Mouse (Mus musculus) lung, postnatal 14 days (tissue): ENCODE data around the gene Inka2.
A peak's percentile ranks its signal among the peaks of the same experiment; 100 is the strongest.
"Not testable (repeated sequence)": the region's sequence is repeated elsewhere in the genome, so short reads cannot be mapped to it uniquely, and the experiment has no call there.

Experiments used
- DNase-seq: peaks from one replicate; pipeline ENCODE4 v3.0.0; 2021

Gene Inka2

GRCm38 (mm10) chr3:105698311-105698710, 6.1 kb upstream of the Inka2 start:
- no peak for DNase-seq

DNA sequence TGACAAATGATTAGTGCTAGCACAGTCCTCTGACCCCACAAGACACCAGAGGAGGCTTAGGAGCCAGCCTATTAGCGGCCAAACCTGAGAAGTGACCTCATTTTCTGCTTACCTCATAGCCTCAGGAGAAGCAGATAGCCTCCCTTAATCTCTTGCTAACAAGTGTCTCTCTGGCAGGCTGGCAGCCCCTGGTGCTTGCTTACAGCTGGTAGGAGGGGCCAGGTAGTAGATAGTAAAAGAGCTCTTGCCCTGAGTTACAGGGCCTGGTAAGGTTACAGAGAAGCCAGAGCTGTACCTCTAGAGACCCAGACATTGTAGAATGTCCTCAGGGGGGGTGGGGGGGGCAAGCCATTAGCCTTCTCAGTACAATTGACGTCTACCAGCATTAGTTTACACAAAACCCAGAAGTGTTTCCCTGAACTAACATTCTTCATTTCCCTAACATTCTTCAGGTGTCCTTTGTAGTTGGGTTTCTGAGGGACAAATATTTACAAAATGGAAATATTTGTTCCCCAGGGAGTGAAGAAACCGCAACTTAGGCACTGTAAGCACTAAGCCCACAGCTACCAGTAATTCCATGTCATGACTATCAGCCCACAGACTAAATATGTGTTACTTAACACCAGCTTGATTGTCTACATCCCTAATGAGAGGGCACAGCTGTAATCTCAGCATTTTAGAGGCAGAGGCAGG, 5.0 kb upstream of the Inka2 start:
- DNase-seq: no peak

DNA sequence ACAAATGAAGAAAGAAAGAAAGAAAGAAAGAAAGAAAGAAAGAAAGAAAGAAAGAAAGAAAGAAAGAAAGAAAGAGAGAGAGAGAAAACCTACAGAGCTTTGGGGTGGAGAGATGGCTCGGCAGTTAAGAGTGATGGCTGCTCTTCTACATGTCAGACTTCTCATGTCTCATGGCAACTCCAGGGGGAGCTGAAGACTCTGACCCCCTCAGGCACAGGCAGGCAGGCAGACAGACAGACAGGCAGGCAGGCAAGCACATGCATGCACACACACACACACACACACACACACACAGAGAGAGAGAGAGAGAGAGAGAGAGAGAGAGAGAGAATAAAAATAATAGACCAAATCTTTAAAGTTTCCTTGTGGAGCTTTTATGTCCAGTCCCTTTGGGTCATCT, 3.6 kb upstream of the Inka2 start:
- DNase-seq: not testable (repeated sequence)

- DNase-seq: no peak
Observed at GRCm38 (mm10) chr3:105701399-105701798, 3.0 kb upstream of the Inka2 start.

GRCm38 (mm10) chr3:105703571-105703970, 828 bp upstream of the Inka2 start:
- no peak for DNase-seq

GRCm38 (mm10) chr3:105705061-105705549, 706 bp downstream of the Inka2 start:
- DNase-seq: peak; percentile 46

GRCm38 (mm10) chr3:105705561-105705960, 1.2 kb downstream of the Inka2 start:
- DNase-seq: no peak

DNA sequence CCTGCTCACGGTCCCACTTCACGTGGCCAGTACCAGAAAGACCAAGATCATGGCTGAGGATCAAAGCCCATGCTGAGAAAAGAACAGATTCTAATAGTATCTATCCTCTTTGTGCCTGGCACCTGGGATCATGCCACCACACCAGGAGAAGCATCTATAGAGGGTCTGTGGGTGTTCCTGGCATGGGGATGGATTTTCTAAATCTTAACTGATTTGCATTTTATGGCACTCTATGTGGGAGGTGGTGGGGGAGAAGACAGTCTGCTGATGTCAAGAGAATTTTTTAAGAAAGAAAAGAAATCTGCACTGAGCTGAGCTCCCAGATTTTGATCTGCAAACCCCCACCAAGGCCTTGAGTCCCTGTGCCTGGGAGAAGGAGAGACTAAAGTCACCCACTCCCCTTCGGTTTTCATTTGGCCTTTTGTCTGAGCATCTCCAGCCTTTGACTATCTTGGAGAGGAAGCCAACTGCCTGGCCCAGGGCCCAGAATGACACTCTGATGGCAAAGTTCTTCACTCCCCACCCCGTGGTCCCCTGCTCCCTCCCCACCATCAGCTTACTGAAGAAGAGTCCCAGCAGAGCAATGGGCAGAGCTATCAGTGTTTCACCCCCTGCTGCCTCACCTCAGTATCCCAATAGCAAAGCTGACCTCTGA, 2.1 kb downstream of the Inka2 start:
- DNase-seq: peak; percentile 60

DNA sequence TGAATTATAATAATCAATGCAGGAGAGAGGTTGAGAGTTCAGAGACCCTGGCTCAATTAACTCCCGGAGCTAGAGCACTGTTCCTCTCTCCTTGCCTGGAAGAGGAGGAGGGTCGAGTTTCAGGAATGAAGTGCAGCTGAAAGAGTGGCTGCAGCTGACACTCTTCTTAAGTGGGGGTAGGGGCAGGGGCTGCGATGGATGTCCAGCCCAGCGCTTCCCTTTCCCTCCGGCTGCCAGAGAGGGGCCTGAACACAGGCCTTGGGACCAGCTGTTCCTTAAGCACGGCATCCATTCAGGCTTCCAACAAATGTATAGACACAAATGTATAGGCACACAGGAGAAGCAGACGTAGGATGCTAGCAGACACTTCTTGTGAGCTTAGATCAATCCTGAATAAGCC, 3.2 kb downstream of the Inka2 start:
- no peak for DNase-seq

GRCm38 (mm10) chr3:105710246-105710645, 5.8 kb downstream of the Inka2 start:
- peak; percentile 36 for DNase-seq

DNA sequence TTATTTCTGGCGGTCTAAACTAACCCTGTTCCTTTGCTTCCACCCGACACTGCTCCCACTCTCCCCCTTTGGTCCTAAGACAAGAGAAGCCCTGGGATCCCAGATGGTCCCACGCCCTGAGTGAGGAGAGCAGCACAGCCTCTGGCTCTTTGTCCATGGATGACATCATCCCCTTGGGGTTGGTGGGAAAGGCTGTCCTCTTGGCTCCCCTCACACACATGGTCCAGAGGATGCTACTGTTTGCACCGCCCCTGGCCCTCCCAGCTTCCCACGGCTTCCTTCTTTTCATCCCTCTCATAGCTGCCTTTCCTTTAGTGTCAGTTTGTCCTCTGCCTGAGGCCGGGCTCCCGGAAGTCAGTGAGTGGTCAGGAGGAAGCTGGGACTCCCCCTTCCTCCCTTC, 7.3 kb downstream of the Inka2 start:
- DNase-seq: peak; percentile 35

DNA sequence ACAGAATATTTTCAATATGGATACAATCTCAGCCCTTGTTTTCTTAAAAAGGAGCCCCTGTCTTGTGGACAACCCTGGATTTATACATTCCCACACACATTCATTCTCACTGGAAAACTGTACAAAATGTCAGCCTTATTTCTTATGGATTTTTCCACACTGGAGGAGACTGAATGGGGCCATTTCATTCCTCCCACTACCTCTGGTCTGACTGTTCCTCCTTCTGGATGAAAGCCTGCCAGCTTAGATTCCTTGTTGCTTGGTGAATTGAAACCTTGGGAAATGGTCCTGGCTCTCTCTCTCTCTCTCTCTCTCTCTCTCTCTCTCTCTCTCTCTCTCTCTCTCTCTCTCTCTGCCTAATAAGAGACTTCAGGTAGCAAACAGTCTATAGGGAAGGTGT, 8.4 kb downstream of the Inka2 start:
- DNase-seq: no peak

DNA sequence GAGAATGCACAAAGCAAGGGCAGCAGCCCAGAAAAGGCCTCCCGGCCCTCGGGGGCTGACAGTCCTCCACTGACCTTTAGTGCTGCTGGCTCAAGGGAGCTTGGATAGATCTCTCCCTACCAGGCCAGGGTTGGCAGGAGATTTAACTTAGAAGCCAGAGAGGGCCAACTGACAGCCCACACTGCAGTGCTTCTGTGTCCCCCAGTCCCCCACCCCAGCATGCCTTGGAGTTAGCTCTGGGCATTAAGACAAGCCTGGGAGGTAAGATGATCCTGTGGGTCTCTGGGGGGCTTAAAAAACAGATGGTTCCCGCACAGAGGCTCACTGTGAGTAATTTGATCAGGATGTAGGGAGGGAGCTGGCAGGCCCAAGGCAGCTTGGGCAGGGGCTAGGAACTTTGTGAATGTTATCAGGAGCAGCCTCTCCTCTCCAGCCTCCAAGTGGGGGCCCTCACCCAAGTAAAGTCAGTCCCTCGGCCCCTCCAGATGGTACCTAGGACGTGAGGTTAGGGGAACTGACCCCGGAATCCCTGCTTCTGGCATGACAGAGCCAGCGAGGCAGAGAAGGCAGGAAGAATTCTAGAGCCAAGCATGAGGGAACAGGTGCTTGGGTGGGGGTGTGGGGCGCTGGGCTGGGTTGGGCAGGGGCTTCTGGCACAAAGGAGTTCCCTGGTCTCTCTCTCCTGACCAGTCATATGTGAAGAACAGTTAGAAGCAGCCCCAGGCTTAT, 9.9 kb downstream of the Inka2 start:
- DNase-seq: no peak

- DNase-seq: no peak
Observed at GRCm38 (mm10) chr3:105714820-105715167, 10.4 kb downstream of the Inka2 start.

DNA sequence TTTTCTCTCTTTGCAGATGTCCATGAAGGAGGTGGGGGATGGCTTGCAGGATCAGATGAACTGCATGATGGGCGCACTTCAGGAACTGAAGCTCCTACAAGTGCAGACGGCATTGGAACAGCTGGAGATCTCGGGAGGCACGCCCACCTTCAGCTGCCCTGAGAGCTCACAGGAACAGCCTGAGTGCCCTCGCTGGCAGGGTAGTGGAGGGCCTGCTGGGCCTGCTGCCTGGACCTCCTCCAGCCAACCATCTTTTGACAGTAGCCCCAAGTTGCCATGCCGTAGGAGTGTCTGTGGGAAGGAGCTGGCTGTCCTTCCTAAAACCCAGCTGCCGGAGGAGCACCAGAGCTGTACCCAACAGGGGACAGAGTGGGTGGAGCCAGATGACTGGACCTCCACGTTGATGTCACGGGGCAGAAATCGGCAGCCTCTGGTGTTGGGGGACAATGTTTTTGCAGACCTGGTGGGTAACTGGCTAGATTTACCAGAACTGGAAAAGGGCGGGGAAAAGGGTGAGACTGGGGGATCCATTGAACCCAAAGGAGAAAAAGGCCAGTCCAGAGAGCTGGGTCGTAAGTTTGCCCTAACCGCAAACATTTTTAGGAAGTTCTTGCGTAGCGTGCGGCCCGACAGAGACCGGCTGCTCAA, 12.1 kb downstream of the Inka2 start:
- DNase-seq: no peak

GRCm38 (mm10) chr3:105717856-105718555, 13.6 kb downstream of the Inka2 start:
- no peak for DNase-seq

DNA sequence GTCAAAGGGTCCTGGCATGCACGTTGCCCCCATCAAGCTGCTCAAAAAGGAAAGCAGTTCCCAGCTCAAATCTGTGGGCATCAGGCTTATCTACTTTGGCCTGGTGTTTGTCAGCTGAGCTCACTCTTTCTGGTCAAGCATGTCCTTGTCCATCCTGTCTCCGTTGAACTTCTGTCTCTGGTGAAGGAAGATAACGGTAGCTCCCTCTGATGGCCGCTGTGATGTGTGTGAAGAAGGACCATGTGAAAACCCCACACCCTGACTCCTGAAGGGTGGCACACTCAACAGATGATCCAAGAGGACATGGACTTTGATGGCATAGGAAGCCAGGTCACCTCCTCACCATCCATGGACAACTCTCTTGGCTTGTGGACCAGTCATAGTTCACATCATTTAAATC, 14.3 kb downstream of the Inka2 start:
- DNase-seq: no peak

DNA sequence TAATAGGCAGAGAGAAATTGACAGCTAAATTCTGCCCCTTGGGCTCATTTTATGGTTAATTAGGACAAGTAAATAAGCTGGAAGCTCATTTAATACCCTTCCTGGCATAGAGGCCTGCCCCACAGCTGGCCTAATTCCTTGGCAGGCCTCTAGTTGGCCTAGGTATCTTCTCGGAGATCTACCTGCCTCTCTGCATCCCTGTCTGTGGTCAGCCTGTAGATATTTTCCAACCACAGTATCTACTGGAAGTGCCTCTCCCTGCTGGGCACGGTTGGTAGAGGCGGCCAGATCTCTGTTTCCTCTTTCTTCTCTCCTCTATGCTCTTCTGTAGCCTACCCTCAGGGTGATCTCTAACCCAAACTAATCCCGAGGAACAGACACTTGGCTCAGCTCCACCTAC, 15.6 kb downstream of the Inka2 start:
- DNase-seq: no peak

- DNase-seq: no peak
Observed at GRCm38 (mm10) chr3:105720514-105720913, 16.1 kb downstream of the Inka2 start.

DNA sequence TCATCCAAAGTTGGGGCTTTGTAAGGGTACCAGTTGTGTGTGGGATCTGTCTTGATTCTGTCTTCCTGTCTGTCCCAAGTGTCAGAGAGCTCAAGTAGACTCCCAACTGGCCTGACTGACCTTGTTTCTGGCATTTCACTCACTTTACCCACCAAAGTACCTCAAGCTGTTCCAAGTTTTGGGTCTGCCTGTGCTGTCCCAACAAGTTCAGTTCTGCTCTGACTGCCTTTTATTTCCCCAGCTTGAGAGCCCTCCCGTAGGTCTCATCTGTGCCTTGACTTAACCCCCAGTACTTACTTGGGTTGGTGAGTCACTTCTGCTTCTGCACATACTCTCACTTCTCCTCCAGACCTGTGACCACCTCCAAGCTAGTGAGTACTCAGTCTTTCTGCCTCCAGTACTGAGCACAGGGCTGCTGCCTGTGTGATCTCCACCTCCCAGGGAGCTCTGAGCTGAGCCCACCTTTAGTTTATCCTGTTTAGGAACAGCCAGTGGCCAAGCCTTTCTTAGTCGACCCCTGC, 17.3 kb downstream of the Inka2 start:
- DNase-seq: no peak

DNA sequence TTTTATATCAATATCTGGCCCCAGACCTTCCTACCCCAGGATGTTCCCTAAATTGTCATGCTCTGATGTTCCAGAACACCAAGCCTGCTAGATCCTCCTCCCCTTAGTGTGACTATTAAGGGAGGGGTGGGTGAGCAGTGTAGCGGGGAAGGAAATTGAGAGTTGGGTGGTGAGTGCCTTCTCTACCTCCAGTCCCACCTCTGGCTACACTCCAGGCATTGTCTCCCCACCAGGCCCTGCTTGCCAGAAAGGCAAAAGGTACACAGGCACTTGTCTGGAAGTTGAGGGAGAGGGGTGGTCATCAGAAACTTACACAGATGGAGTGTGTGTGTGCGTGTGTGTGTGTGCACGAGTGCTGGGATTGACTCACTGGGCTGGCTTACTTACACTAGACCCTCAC, 18.1 kb downstream of the Inka2 start:
- DNase-seq: no peak

DNA sequence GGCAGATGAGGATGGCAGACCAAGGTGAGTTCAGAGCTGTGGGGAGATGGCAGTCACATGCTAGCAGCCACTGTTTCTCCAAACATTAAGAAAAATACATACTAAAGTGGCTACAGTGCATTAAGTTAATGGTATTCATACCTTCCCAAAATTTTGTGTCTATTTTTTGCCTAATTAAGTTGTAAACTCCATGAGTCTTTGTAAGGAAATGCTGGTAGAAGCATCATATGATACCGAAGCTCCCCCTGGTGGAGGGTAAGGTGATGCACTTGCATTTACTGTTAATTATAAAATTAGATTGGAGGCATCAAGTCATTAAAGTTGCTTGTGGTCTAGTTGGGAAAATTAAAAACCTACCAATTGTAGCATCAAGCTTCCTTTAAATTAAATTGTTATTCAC, 21.6 kb downstream of the Inka2 start:
- DNase-seq: peak; percentile 77

DNA sequence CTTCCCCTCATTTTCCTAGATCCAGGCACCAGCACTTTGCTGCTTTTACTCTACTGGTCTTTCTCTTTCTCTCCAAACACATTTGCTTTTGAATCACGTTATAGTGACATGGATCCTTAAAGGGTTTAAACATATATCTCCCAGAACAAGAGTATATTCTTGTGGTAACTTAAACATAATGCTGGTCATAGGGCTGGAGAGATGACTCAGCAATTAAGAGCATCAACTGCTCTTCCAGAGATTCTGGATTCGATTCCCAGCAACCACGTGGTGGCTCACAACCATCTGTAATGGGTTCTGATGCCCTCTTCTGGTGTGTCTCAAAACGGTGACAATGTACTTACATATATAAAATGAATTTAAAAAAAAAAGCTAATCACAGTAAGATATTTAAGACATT, 28.0 kb downstream of the Inka2 start:
- no peak for DNase-seq
